Mouse (Mus musculus) midbrain, embryonic 15.5 days (tissue): ENCODE data around the gene Serinc3. TPM values are rescaled to one million over a fixed set of nuclear protein-coding genes. Genes with fewer than 3 reads are reported as not detected.

Source experiments
- ATAC-seq: fragments of 200-750 bp; cut with Nextera tagmentation; replicated peaks from 2 replicates; pipeline ENCODE4 v1.8.0; 2017; ENCODE audit warnings: moderate TSS enrichment
- H3K27ac ChIP-seq: fragments of 300-500 bp; sonication (generic); 2 replicates; pipeline ENCODE4 v1.5.1; 2015; ENCODE audit warnings: mild to moderate bottlenecking, inconsistent platforms
- H3K27me3 ChIP-seq: fragments of 300-500 bp; sonication (generic); replicated peaks from 2 replicates; pipeline ENCODE4 v1.6.1; 2015; ENCODE audit warnings: inconsistent platforms
- H3K36me3 ChIP-seq: fragments of 300-500 bp; sonication (generic); replicated peaks from 2 replicates; pipeline ENCODE4 v1.6.1; 2015; ENCODE audit warnings: inconsistent platforms
- H3K4me1 ChIP-seq: fragments of 300-500 bp; sonication (generic); 2 replicates; pipeline ENCODE4 v1.6.1; 2015; ENCODE audit warnings: inconsistent platforms
- H3K4me2 ChIP-seq: fragments of 300-500 bp; sonication (generic); 2 replicates; pipeline ENCODE4 v1.6.1; 2015; ENCODE audit warnings: inconsistent platforms, mild to moderate bottlenecking, moderate library complexity
- H3K4me3 ChIP-seq: fragments of 300-500 bp; sonication (generic); 2 replicates; pipeline ENCODE4 v1.5.1; 2015; ENCODE audit warnings: mild to moderate bottlenecking, inconsistent platforms
- H3K9ac ChIP-seq: fragments of 300-500 bp; sonication (generic); 2 replicates; pipeline ENCODE4 v1.6.1; 2015; ENCODE audit warnings: mild to moderate bottlenecking, inconsistent platforms
- H3K9me3 ChIP-seq: fragments of 300-500 bp; sonication (generic); 2 replicates; pipeline ENCODE4 v1.6.1; 2016; ENCODE audit warnings: inconsistent platforms
- WGBS: fragments of 180-500 bp; shearing (Covaris S2); methylation state at CpG from one replicate; pipeline ENCODE4 v1.1.7; 2015; ENCODE audit warnings: mixed read lengths; 5-methylcytosine and 5-hydroxymethylcytosine counted together
- polyA plus RNA-seq: library from polyadenylated mRNA; unstranded; fragments of >200 nt; fragmentation: Nextera tagmentation; extraction: Ambion mirVana; gene quantifications from 2 replicates; pipeline ENCODE4 v1.2.1, GENCODE M21; 2015

Gene Serinc3
- polyA plus RNA-seq, 1 experiment from 2014 or later = 33.0 TPM

- 86% methylated on average over 13 of the region's 13 CpGs for WGBS
- ATAC-seq = no peak
- no peaks in the 10 kb centered on the region for H3K27me3 ChIP-seq
- no peak overlapping the region for H3K4me2 ChIP-seq
- no peak overlapping the region for H3K27ac ChIP-seq
- no peaks in the 10 kb centered on the region for H3K9me3 ChIP-seq
- no peak overlapping the region for H3K9ac ChIP-seq
- no peak overlapping the region for H3K4me3 ChIP-seq
- no peaks in the 10 kb centered on the region for H3K4me1 ChIP-seq
- H3K36me3 ChIP-seq = no peaks in the 10 kb centered on the region
Observed at GRCm38 (mm10) chr2:163580069-163580945, 64.6 kb downstream of the Serinc3 start.

- WGBS = 81% methylated on average over 2 of the region's 2 CpGs
- Histone ChIP-seq H3K36me3 (no peaks in the 10 kb centered on the region), H3K27ac (no peak overlapping the region), H3K9me3 (no peaks in the 10 kb centered on the region), H3K4me3 (no peak overlapping the region), H3K4me1 (no peaks in the 10 kb centered on the region), H3K9ac (no peak overlapping the region), H3K27me3 (no peaks in the 10 kb centered on the region), H3K4me2 (no peak overlapping the region)
- no peak for ATAC-seq
Observed at GRCm38 (mm10) chr2:163577986-163578385, 66.9 kb downstream of the Serinc3 start.

- H3K27me3 ChIP-seq = no peaks in the 10 kb centered on the region
- no peak overlapping the region for H3K4me3 ChIP-seq
- H3K27ac ChIP-seq = no peak overlapping the region
- H3K9ac ChIP-seq = no peak overlapping the region
- WGBS = 50% methylated on average over 11 of the region's 11 CpGs
- H3K4me2 ChIP-seq = no peak overlapping the region
- no peaks in the 10 kb centered on the region for H3K9me3 ChIP-seq
- no peaks in the 10 kb centered on the region for H3K36me3 ChIP-seq
- no peaks in the 10 kb centered on the region for H3K4me1 ChIP-seq
- no peak for ATAC-seq
Observed at GRCm38 (mm10) chr2:163575248-163575647, 69.7 kb downstream of the Serinc3 start.

- Histone ChIP-seq H3K4me2 (no peak overlapping the region), H3K27me3 (no peaks in the 10 kb centered on the region), H3K9me3 (no peaks in the 10 kb centered on the region), H3K9ac (no peak overlapping the region), H3K36me3 (no peaks in the 10 kb centered on the region), H3K4me3 (no peak overlapping the region), H3K4me1 (no peaks in the 10 kb centered on the region), H3K27ac (no peak overlapping the region)
- ATAC-seq = no peak
- WGBS = 88% methylated on average over 3 of the region's 3 CpGs
Observed at GRCm38 (mm10) chr2:163574321-163574720, 70.6 kb downstream of the Serinc3 start.

Other genes starting within 250 kb of the Serinc3 start
- gene Jph2, start 247.1 kb downstream of the Serinc3 start, polyA plus RNA-seq = 0.93 and 0.94 TPM in 2 replicates
- 73.1 and 78.7 TPM in 2 replicates for gene Oser1, start 220.4 kb downstream of the Serinc3 start, polyA plus RNA-seq
- 145 and 146 TPM in 2 replicates for gene Gdap1l1, start 206.7 kb downstream of the Serinc3 start, polyA plus RNA-seq
- 16.5 and 17.0 TPM in 2 replicates for gene Fitm2, start 172.5 kb downstream of the Serinc3 start, polyA plus RNA-seq
- gene R3hdml, start 152.8 kb downstream of the Serinc3 start, polyA plus RNA-seq = not detected in 2 replicates
- not detected in 2 replicates for gene Hnf4a, start 138.3 kb downstream of the Serinc3 start, polyA plus RNA-seq
- gene Ttpal, start 42.8 kb downstream of the Serinc3 start, polyA plus RNA-seq = 47.1 and 50.2 TPM in 2 replicates
- gene Pkig, start 13.3 kb upstream of the Serinc3 start, polyA plus RNA-seq = 125 TPM in 2 replicates
- 3.9 TPM in 2 replicates for gene Ada, start 105.1 kb upstream of the Serinc3 start, polyA plus RNA-seq
- gene Ccn5, start 175.7 kb upstream of the Serinc3 start, polyA plus RNA-seq = 0.28 and 0.68 TPM in 2 replicates
- gene Kcnk15, start 208.5 kb upstream of the Serinc3 start, polyA plus RNA-seq = 0.22 TPM in 1 of 2 replicates, not detected in the other